Mouse (Mus musculus) stomach, postnatal 0 days (tissue): ENCODE measurements around the gene Mdp1.

Experiments used
- CTCF ChIP-seq: IDR thresholded peaks from 2 replicates; pipeline ENCODE4 v1.5.1; 2016; ENCODE audit warnings: antibody characterized with exemption, low read depth, mild to moderate bottlenecking, moderate library complexity
- EP300 ChIP-seq: optimal IDR thresholded peaks from 2 replicates; pipeline ENCODE3; 2016; ENCODE audit warnings: antibody characterized with exemption

DNA sequence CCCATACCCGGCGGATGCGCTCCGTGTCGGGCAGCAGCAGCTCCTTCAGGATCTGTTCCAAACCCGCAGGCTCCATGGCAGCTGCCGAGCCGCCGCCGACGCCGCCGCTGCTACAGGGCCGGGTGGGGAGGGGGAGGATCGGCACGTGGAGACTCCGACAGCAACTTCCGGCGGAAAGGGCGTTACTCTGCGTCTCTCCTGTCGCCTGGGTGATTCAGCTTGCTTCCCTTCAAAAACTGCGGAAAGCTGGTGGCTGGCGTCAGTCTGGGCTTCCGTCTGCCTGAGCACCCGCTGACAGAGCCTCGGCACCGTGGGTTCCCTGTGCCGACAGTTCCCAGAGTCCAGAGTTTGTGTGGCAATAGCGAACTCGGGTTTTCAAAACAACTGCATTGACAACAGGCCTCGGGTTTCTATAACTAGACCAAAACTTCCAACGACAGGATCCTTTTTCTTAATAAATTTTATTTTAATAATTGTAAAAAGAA is 24.7 kb downstream of the Mdp1 start, which contains the start of gene Ipo4:
- TF ChIP-seq CTCF (no peak), EP300 (no peak)
